Mouse (Mus musculus) B cell, adult 2 months (primary cell): ENCODE data around the gene Mrps27.

Source experiments
- DNase-seq, 2 experiments: peaks; one replicate each; pipeline ENCODE4 v3.0.0; 2022

Mrps27 gene

GRCm38 (mm10) chr13:99352758-99353489 lies 8.3 kb downstream of the Mrps27 start:
- peak; percentile 89 to 93 for DNase-seq

GRCm38 (mm10) chr13:99353490-99353851 lies 8.9 kb downstream of the Mrps27 start:
- DNase-seq = no peak

- no peak for DNase-seq
Observed at GRCm38 (mm10) chr13:99355072-99355471, 10.5 kb downstream of the Mrps27 start.

GRCm38 (mm10) chr13:99355861-99356260 lies 11.3 kb downstream of the Mrps27 start:
- DNase-seq = no peak

GRCm38 (mm10) chr13:99356428-99357265 lies 12.1 kb downstream of the Mrps27 start:
- DNase-seq = no peak

GRCm38 (mm10) chr13:99358921-99359320 lies 14.3 kb downstream of the Mrps27 start:
- DNase-seq = no peak

GRCm38 (mm10) chr13:99363866-99364265 lies 19.3 kb downstream of the Mrps27 start:
- no peak for DNase-seq

GRCm38 (mm10) chr13:99366422-99367175 lies 22.0 kb downstream of the Mrps27 start:
- no peak for DNase-seq

GRCm38 (mm10) chr13:99367554-99368174 lies 23.1 kb downstream of the Mrps27 start:
- no peak for DNase-seq

GRCm38 (mm10) chr13:99369103-99369502 lies 24.5 kb downstream of the Mrps27 start:
- DNase-seq = no peak

GRCm38 (mm10) chr13:99371285-99371684 lies 26.7 kb downstream of the Mrps27 start:
- DNase-seq = no peak

- DNase-seq = no peak
Observed at GRCm38 (mm10) chr13:99373684-99374083, 29.1 kb downstream of the Mrps27 start.

GRCm38 (mm10) chr13:99374191-99374590 lies 29.6 kb downstream of the Mrps27 start:
- DNase-seq = no peak

GRCm38 (mm10) chr13:99375550-99375949 lies 31.0 kb downstream of the Mrps27 start:
- peak; percentile 58 to 62 for DNase-seq

GRCm38 (mm10) chr13:99377055-99377454 lies 32.5 kb downstream of the Mrps27 start:
- no peak for DNase-seq

GRCm38 (mm10) chr13:99378223-99378622 lies 33.6 kb downstream of the Mrps27 start:
- no peak for DNase-seq

- no peak for DNase-seq
Observed at GRCm38 (mm10) chr13:99382373-99382772, 37.8 kb downstream of the Mrps27 start.

GRCm38 (mm10) chr13:99384555-99385203 lies 40.1 kb downstream of the Mrps27 start:
- no peak for DNase-seq

- DNase-seq = no peak
Observed at GRCm38 (mm10) chr13:99385911-99386310, 41.3 kb downstream of the Mrps27 start.

GRCm38 (mm10) chr13:99386341-99386740 lies 41.8 kb downstream of the Mrps27 start:
- no peak for DNase-seq

- DNase-seq = no peak
Observed at GRCm38 (mm10) chr13:99387901-99388811, 43.6 kb downstream of the Mrps27 start.
